Mouse (Mus musculus): Measurements from ENCODE around the gene Apbb1. TPM values are rescaled to one million over a fixed set of nuclear protein-coding genes. Genes with fewer than 3 reads are reported as not detected.

Gene Apbb1
- polyA plus RNA-seq, 1 experiment from 2014 or later: 62.2 TPM

- H3K9ac ChIP-seq (replicated peaks; ENCODE audit: low read length): no peak overlapping the region
- H3K4me2 ChIP-seq (replicated peaks; ENCODE audit: low read depth, low read length): no peak overlapping the region
- no peaks in the 10 kb centered on the region for H3K27me3 ChIP-seq (ENCODE audit: insufficient read depth, low read length)
- H3K4me1 ChIP-seq (ENCODE audit: insufficient read depth, low read length): no peaks in the 10 kb centered on the region
- H3K36me3 ChIP-seq (ENCODE audit: insufficient read depth, low read length): peaks cover 50% of the 10 kb centered on the region
- no peak overlapping the region for H3K4me3 ChIP-seq (ENCODE audit: low read length)
- no peak overlapping the region for H3K27ac ChIP-seq (ENCODE audit: low read length)
- no peak for ATAC-seq (ENCODE audit: low FRiP score, low TSS enrichment)
- 92% methylated on average over 3 of the region's 3 CpGs for WGBS
- no peaks in the 10 kb centered on the region for H3K9me3 ChIP-seq (ENCODE audit: low read length)
These were observed 19.1 kb downstream of the Apbb1 start for GRCm38 (mm10) chr7:105562317-105562716.

- Histone ChIP-seq H3K4me2 (replicated peaks; ENCODE audit: low read depth, low read length) (no peak overlapping the region), H3K27ac (ENCODE audit: low read length) (no peak overlapping the region), H3K4me1 (ENCODE audit: insufficient read depth, low read length) (peaks cover 12% of the 10 kb centered on the region), H3K4me3 (ENCODE audit: low read length) (no peak overlapping the region), H3K9ac (replicated peaks; ENCODE audit: low read length) (no peak overlapping the region), H3K36me3 (ENCODE audit: insufficient read depth, low read length) (peaks cover 24% of the 10 kb centered on the region), H3K9me3 (ENCODE audit: low read length) (no peaks in the 10 kb centered on the region), H3K27me3 (ENCODE audit: insufficient read depth, low read length) (no peaks in the 10 kb centered on the region)
- ATAC-seq (ENCODE audit: low FRiP score, low TSS enrichment): no peak
- 87% methylated on average over 9 of the region's 9 CpGs for WGBS
These were observed 22.4 kb downstream of the Apbb1 start for GRCm38 (mm10) chr7:105559016-105559415.

GRCm38 (mm10) chr7:105557671-105558070, 23.8 kb downstream of the Apbb1 start:
- Histone ChIP-seq H3K9me3 (ENCODE audit: low read length) (no peaks in the 10 kb centered on the region), H3K27me3 (ENCODE audit: insufficient read depth, low read length) (no peaks in the 10 kb centered on the region), H3K4me3 (ENCODE audit: low read length) (no peak overlapping the region), H3K4me1 (ENCODE audit: insufficient read depth, low read length) (peaks cover 16% of the 10 kb centered on the region), H3K9ac (replicated peaks; ENCODE audit: low read length) (no peak overlapping the region), H3K27ac (ENCODE audit: low read length) (no peak overlapping the region), H3K36me3 (ENCODE audit: insufficient read depth, low read length) (peaks cover 24% of the 10 kb centered on the region), H3K4me2 (replicated peaks; ENCODE audit: low read depth, low read length) (no peak overlapping the region)
- no peak for ATAC-seq (ENCODE audit: low FRiP score, low TSS enrichment)
- 82% methylated on average over 11 of the region's 11 CpGs for WGBS

GRCm38 (mm10) chr7:105556406-105556805, 25.0 kb downstream of the Apbb1 start:
- WGBS: 88% methylated on average over 8 of the region's 8 CpGs
- peaks cover 16% of the 10 kb centered on the region for H3K4me1 ChIP-seq (ENCODE audit: insufficient read depth, low read length)
- H3K4me3 ChIP-seq (ENCODE audit: low read length): no peak overlapping the region
- no peak for ATAC-seq (ENCODE audit: low FRiP score, low TSS enrichment)
- H3K4me2 ChIP-seq (replicated peaks; ENCODE audit: low read depth, low read length): no peak overlapping the region
- peaks cover 21% of the 10 kb centered on the region for H3K36me3 ChIP-seq (ENCODE audit: insufficient read depth, low read length)
- no peak overlapping the region for H3K27ac ChIP-seq (ENCODE audit: low read length)
- H3K27me3 ChIP-seq (ENCODE audit: insufficient read depth, low read length): no peaks in the 10 kb centered on the region
- no peaks in the 10 kb centered on the region for H3K9me3 ChIP-seq (ENCODE audit: low read length)
- no peak overlapping the region for H3K9ac ChIP-seq (replicated peaks; ENCODE audit: low read length)

GRCm38 (mm10) chr7:105555571-105555970, 25.9 kb downstream of the Apbb1 start:
- Histone ChIP-seq H3K9me3 (ENCODE audit: low read length) (no peaks in the 10 kb centered on the region), H3K4me2 (replicated peaks; ENCODE audit: low read depth, low read length) (no peak overlapping the region), H3K4me1 (ENCODE audit: insufficient read depth, low read length) (peaks cover 16% of the 10 kb centered on the region), H3K9ac (replicated peaks; ENCODE audit: low read length) (no peak overlapping the region), H3K4me3 (ENCODE audit: low read length) (no peak overlapping the region), H3K27ac (ENCODE audit: low read length) (no peak overlapping the region), H3K27me3 (ENCODE audit: insufficient read depth, low read length) (no peaks in the 10 kb centered on the region), H3K36me3 (ENCODE audit: insufficient read depth, low read length) (peaks cover 16% of the 10 kb centered on the region)
- WGBS: 91% methylated on average over 10 of the region's 10 CpGs
- ATAC-seq (ENCODE audit: low FRiP score, low TSS enrichment): no peak

GRCm38 (mm10) chr7:105554212-105554942, 27.1 kb downstream of the Apbb1 start, which contains the start of gene Smpd1:
Gene Smpd1 (plus strand): TSS chr7:105554360.
- Histone ChIP-seq H3K9ac (replicated peaks; ENCODE audit: low read length) (peak within 1 kb of the TSS; percentile 85), H3K4me1 (ENCODE audit: insufficient read depth, low read length) (peaks cover 16% of the 10 kb centered on the region), H3K9me3 (ENCODE audit: low read length) (no peaks in the 10 kb centered on the region), H3K4me3 (ENCODE audit: low read length) (peak within 1 kb of the TSS; percentile 80), H3K36me3 (ENCODE audit: insufficient read depth, low read length) (peaks cover 16% of the 10 kb centered on the region), H3K4me2 (replicated peaks; ENCODE audit: low read depth, low read length) (peak within 1 kb of the TSS; percentile 85), H3K27ac (ENCODE audit: low read length) (peak within 1 kb of the TSS; percentile 69), H3K27me3 (ENCODE audit: insufficient read depth, low read length) (no peaks in the 10 kb centered on the region)
- 3% methylated on average over 22 of the region's 26 CpGs for WGBS
- peak; percentile 95 for ATAC-seq (ENCODE audit: low FRiP score, low TSS enrichment)

GRCm38 (mm10) chr7:105553456-105554211, 27.8 kb downstream of the Apbb1 start:
- peaks cover 16% of the 10 kb centered on the region for H3K4me1 ChIP-seq (ENCODE audit: insufficient read depth, low read length)
- H3K9me3 ChIP-seq (ENCODE audit: low read length): no peaks in the 10 kb centered on the region
- peak overlapping the region; percentile 69; the same call in 1 of the 2 replicates for H3K27ac ChIP-seq (ENCODE audit: low read length)
- peak; percentile 43; the same call in 1 of the 2 replicates for ATAC-seq (ENCODE audit: low FRiP score, low TSS enrichment)
- no peaks in the 10 kb centered on the region for H3K27me3 ChIP-seq (ENCODE audit: insufficient read depth, low read length)
- WGBS: 24% methylated on average over 27 of the region's 27 CpGs
- peak overlapping the region; percentile 80 for H3K4me3 ChIP-seq (ENCODE audit: low read length)
- peak overlapping the region; percentile 85 for H3K9ac ChIP-seq (replicated peaks; ENCODE audit: low read length)
- H3K36me3 ChIP-seq (ENCODE audit: insufficient read depth, low read length): peaks cover 14% of the 10 kb centered on the region
- H3K4me2 ChIP-seq (replicated peaks; ENCODE audit: low read depth, low read length): peak overlapping the region; percentile 85

- 35% methylated on average over 6 of the region's 6 CpGs for WGBS
- no peak overlapping the region for H3K9ac ChIP-seq (replicated peaks; ENCODE audit: low read length)
- no peaks in the 10 kb centered on the region for H3K36me3 ChIP-seq (ENCODE audit: insufficient read depth, low read length)
- no peaks in the 10 kb centered on the region for H3K9me3 ChIP-seq (ENCODE audit: low read length)
- no peak overlapping the region for H3K4me2 ChIP-seq (replicated peaks; ENCODE audit: low read depth, low read length)
- no peak overlapping the region for H3K27ac ChIP-seq (ENCODE audit: low read length)
- peaks cover 4% of the 10 kb centered on the region; the same call in 1 of the 2 replicates for H3K4me1 ChIP-seq (ENCODE audit: insufficient read depth, low read length)
- no peak for ATAC-seq (ENCODE audit: low FRiP score, low TSS enrichment)
- no peak overlapping the region for H3K4me3 ChIP-seq (ENCODE audit: low read length)
- H3K27me3 ChIP-seq (ENCODE audit: insufficient read depth, low read length): no peaks in the 10 kb centered on the region
These were observed 32.4 kb downstream of the Apbb1 start for GRCm38 (mm10) chr7:105549035-105549434.

GRCm38 (mm10) chr7:105547970-105548369, 33.5 kb downstream of the Apbb1 start:
- Histone ChIP-seq H3K4me1 (ENCODE audit: insufficient read depth, low read length) (no peaks in the 10 kb centered on the region), H3K4me2 (replicated peaks; ENCODE audit: low read depth, low read length) (no peak overlapping the region), H3K9ac (replicated peaks; ENCODE audit: low read length) (no peak overlapping the region), H3K9me3 (ENCODE audit: low read length) (no peaks in the 10 kb centered on the region), H3K27ac (ENCODE audit: low read length) (no peak overlapping the region), H3K4me3 (ENCODE audit: low read length) (no peak overlapping the region), H3K27me3 (ENCODE audit: insufficient read depth, low read length) (no peaks in the 10 kb centered on the region), H3K36me3 (ENCODE audit: insufficient read depth, low read length) (no peaks in the 10 kb centered on the region)
- ATAC-seq (ENCODE audit: low FRiP score, low TSS enrichment): 0 out of 2 replicates have a peak, but pooled peaks have one; percentile 42
- WGBS: 62% methylated on average over 7 of the region's 7 CpGs

GRCm38 (mm10) chr7:105545986-105546385, 35.5 kb downstream of the Apbb1 start:
- Histone ChIP-seq H3K9me3 (ENCODE audit: low read length) (no peaks in the 10 kb centered on the region), H3K4me3 (ENCODE audit: low read length) (no peak overlapping the region), H3K9ac (replicated peaks; ENCODE audit: low read length) (no peak overlapping the region), H3K36me3 (ENCODE audit: insufficient read depth, low read length) (no peaks in the 10 kb centered on the region), H3K4me2 (replicated peaks; ENCODE audit: low read depth, low read length) (no peak overlapping the region), H3K27me3 (ENCODE audit: insufficient read depth, low read length) (no peaks in the 10 kb centered on the region), H3K4me1 (ENCODE audit: insufficient read depth, low read length) (no peaks in the 10 kb centered on the region), H3K27ac (ENCODE audit: low read length) (no peak overlapping the region)
- no peak for ATAC-seq (ENCODE audit: low FRiP score, low TSS enrichment)
- WGBS: 56% methylated on average over 8 of the region's 8 CpGs
